Comparison of ENCODE assay signal across 7 mouse cellular contexts in genomic region chr2:151972880-151973594, GRCm38 (mm10). TPM values are rescaled to one million over a fixed set of nuclear protein-coding genes. Genes with fewer than 3 reads are reported as not detected.
A peak's percentile ranks its signal among the peaks of the same experiment; 100 is the strongest.
DNase-seq lines count a peak whose midpoint lies in the region; ATAC-seq lines count a peak whose summit lies in the region.

No protein-coding gene starts in this region.

- H3K9ac ChIP-seq in forebrain, embryonic 14.5 days (ENCODE audit: low read length), result peak overlapping the region; percentile 58
- peak overlapping the region; percentile 35 for H3K9ac ChIP-seq in limb, embryonic 12.5 days (replicated peaks)
- peak overlapping the region; percentile 63 for H3K9ac ChIP-seq in midbrain, embryonic 12.5 days (replicated peaks)

- H3K4me3 ChIP-seq in forebrain, embryonic 14.5 days (ENCODE audit: low read depth, low read length), result peak overlapping the region; percentile 25
- peak overlapping the region; percentile 17 for H3K4me3 ChIP-seq in limb, embryonic 12.5 days (replicated peaks)
- H3K4me3 ChIP-seq in midbrain, embryonic 12.5 days, result peak overlapping the region; percentile 42

- DNase-seq in urinary bladder, adult 2 months (ENCODE audit: low spot score), result peak; percentile 47
- no peak for DNase-seq in urinary bladder, postnatal 4 days (ENCODE audit: low spot score in 2 of 2)
- peak; percentile 73 for DNase-seq in forebrain, embryonic 14.5 days (ENCODE audit: low spot score)
- DNase-seq in thymus, postnatal 10 days (ENCODE audit: low spot score in 2 of 2), result peak; percentile 47 to 56
- DNase-seq in right cerebral cortex, postnatal 36 days (ENCODE audit: low spot score in 2 of 2), result no peak

- peaks cover 17% of the 10 kb centered on the region; the same call in 1 of the 2 replicates for H3K36me3 ChIP-seq in forebrain, embryonic 14.5 days (ENCODE audit: control insufficient read depth, insufficient read depth, low read length)
- H3K36me3 ChIP-seq in limb, embryonic 12.5 days, result peaks cover 22% of the 10 kb centered on the region
- peaks cover 25% of the 10 kb centered on the region for H3K36me3 ChIP-seq in midbrain, embryonic 12.5 days

- no peaks in the 10 kb centered on the region for H3K27me3 ChIP-seq in forebrain, embryonic 14.5 days (replicated peaks; ENCODE audit: control insufficient read depth, insufficient read depth, low read length)
- H3K27me3 ChIP-seq in limb, embryonic 12.5 days, result peaks cover 32% of the 10 kb centered on the region
- H3K27me3 ChIP-seq in midbrain, embryonic 12.5 days, result 0 out of 2 replicates have a peak, but pooled peaks cover 10% of the 10 kb centered on the region

- peaks cover 55% of the 10 kb centered on the region for H3K4me1 ChIP-seq in forebrain, embryonic 14.5 days (ENCODE audit: control insufficient read depth, insufficient read depth, low read length)
- peaks cover 65% of the 10 kb centered on the region for H3K4me1 ChIP-seq in limb, embryonic 12.5 days (replicated peaks)
- peaks cover 88% of the 10 kb centered on the region for H3K4me1 ChIP-seq in midbrain, embryonic 12.5 days

- H3K27ac ChIP-seq in forebrain, embryonic 14.5 days (ENCODE audit: low read depth, low read length), result peak overlapping the region; percentile 78
- no peak overlapping the region; the same call in 1 of the 2 replicates for H3K27ac ChIP-seq in limb, embryonic 12.5 days
- H3K27ac ChIP-seq in midbrain, embryonic 12.5 days (replicated peaks), result peak overlapping the region; percentile 93

- H3K4me2 ChIP-seq in forebrain, embryonic 14.5 days (ENCODE audit: low read length), result peak overlapping the region; percentile 49
- H3K4me2 ChIP-seq in limb, embryonic 12.5 days, result peak overlapping the region; percentile 45
- peak overlapping the region; percentile 66 for H3K4me2 ChIP-seq in midbrain, embryonic 12.5 days (replicated peaks)

- H3K9me3 ChIP-seq in forebrain, embryonic 14.5 days (replicated peaks; ENCODE audit: control insufficient read depth, low read length), result no peaks in the 10 kb centered on the region
- H3K9me3 ChIP-seq in limb, embryonic 12.5 days, result no peaks in the 10 kb centered on the region
- H3K9me3 ChIP-seq in midbrain, embryonic 12.5 days, result no peaks in the 10 kb centered on the region

- ATAC-seq in forebrain, embryonic 14.5 days, result peak; percentile 43; the same call in 1 of the 2 replicates
- no peak for ATAC-seq in limb, embryonic 12.5 days (ENCODE audit: insufficient number of reproducible peaks, insufficient read depth, low FRiP score, low TSS enrichment, low read depth)
- ATAC-seq in midbrain, embryonic 12.5 days (ENCODE audit: low FRiP score, low read depth), result peak; percentile 82

- 12% methylated on average over 23 of the region's 23 CpGs for WGBS in forebrain, embryonic 14.5 days
- 21% methylated on average over 23 of the region's 23 CpGs for WGBS in limb, embryonic 12.5 days
- WGBS in midbrain, embryonic 12.5 days, result 9% methylated on average over 23 of the region's 23 CpGs

RNA-seq across cellular contexts. Expression of gene Fam110a, which starts 7.0 kb away (rescaled TPM):
- polyA plus RNA-seq in urinary bladder, adult 2 months (2012; rRNA removed), result 20.0 and 20.2 TPM in 2 replicates
- polyA plus RNA-seq in forebrain, embryonic 14.5 days (2014; fragmentation: Nextera tagmentation; extraction: Ambion mirVana), result 64.5 and 68.8 TPM in 2 replicates
- 29.3 and 31.7 TPM in 2 replicates for polyA plus RNA-seq in limb, embryonic 12.5 days (2016; fragmentation: Nextera tagmentation; extraction: Ambion mirVana)
- 114 and 120 TPM in 2 replicates for polyA plus RNA-seq in midbrain, embryonic 12.5 days (2016; fragmentation: Nextera tagmentation; extraction: Ambion mirVana)

RNA-seq across cellular contexts. Expression of gene Slc52a3, which starts 23.3 kb away (rescaled TPM):
- polyA plus RNA-seq in urinary bladder, adult 2 months (2012; rRNA removed), result 34.0 and 37.1 TPM in 2 replicates
- 0.72 and 1.1 TPM in 2 replicates for polyA plus RNA-seq in forebrain, embryonic 14.5 days (2014; fragmentation: Nextera tagmentation; extraction: Ambion mirVana)
- 0.97 and 1.2 TPM in 2 replicates for polyA plus RNA-seq in limb, embryonic 12.5 days (2016; fragmentation: Nextera tagmentation; extraction: Ambion mirVana)
- 0.94 and 1.2 TPM in 2 replicates for polyA plus RNA-seq in midbrain, embryonic 12.5 days (2016; fragmentation: Nextera tagmentation; extraction: Ambion mirVana)

Comparison
In these comparisons a context has a peak if more than half of its experiments do, and no peak if none do; other contexts are left out.
1. DNase-seq: peak in urinary bladder, adult 2 months (single experiment), forebrain, embryonic 14.5 days (single experiment) and thymus, postnatal 10 days (2 of 2); none in urinary bladder, postnatal 4 days (0 of 2) and right cerebral cortex, postnatal 36 days (0 of 2).
2. RNA of gene Slc52a3, which starts 23.3 kb away (polyA plus RNA-seq): 34.0 to 37.1 TPM in urinary bladder, adult 2 months; 0.97 to 1.2 TPM in limb, embryonic 12.5 days, 0.94 to 1.2 TPM in midbrain, embryonic 12.5 days and 0.72 to 1.1 TPM in forebrain, embryonic 14.5 days; every median in the first group is over 10 times any median in the second.
3. Peak in every context shown above with its lines, with median percentiles within 50 percentile points of each other: H3K4me2 ChIP-seq, H3K4me3 ChIP-seq and H3K9ac ChIP-seq.